Mouse (Mus musculus) embryo, embryonic 9.5 days (tissue): ENCODE measurements around the gene Eml1.

ENCODE experiments used
- DNase-seq: peaks from one replicate; pipeline ENCODE4 v3.0.0-alpha.2; 2017; ENCODE audit errors: extremely low spot score

Gene Eml1

GRCm38 (mm10) chr12:108373611-108374010 is 2.9 kb downstream of the Eml1 start:
- no peak for DNase-seq

GRCm38 (mm10) chr12:108374689-108375088 is 3.9 kb downstream of the Eml1 start:
- no peak for DNase-seq

GRCm38 (mm10) chr12:108378379-108379133 is 7.8 kb downstream of the Eml1 start:
- DNase-seq, result no peak

- no peak for DNase-seq
Measured at GRCm38 (mm10) chr12:108386476-108387232, 15.9 kb downstream of the Eml1 start.

- DNase-seq, result no peak
Measured at GRCm38 (mm10) chr12:108389718-108390117, 19.0 kb downstream of the Eml1 start.

GRCm38 (mm10) chr12:108392254-108393044 is 21.7 kb downstream of the Eml1 start:
- no peak for DNase-seq

GRCm38 (mm10) chr12:108393082-108393481 is 22.3 kb downstream of the Eml1 start:
- DNase-seq, result no peak

GRCm38 (mm10) chr12:108393637-108394036 is 22.9 kb downstream of the Eml1 start:
- no peak for DNase-seq

GRCm38 (mm10) chr12:108394534-108395284 is 24.0 kb downstream of the Eml1 start:
- no peak for DNase-seq

- no peak for DNase-seq
Measured at GRCm38 (mm10) chr12:108395285-108395660, 24.5 kb downstream of the Eml1 start.

GRCm38 (mm10) chr12:108396081-108396947 is 25.6 kb downstream of the Eml1 start:
- DNase-seq, result peak; percentile 63

- DNase-seq, result no peak
Measured at GRCm38 (mm10) chr12:108398681-108399080, 27.9 kb downstream of the Eml1 start.

GRCm38 (mm10) chr12:108399191-108399590 is 28.4 kb downstream of the Eml1 start:
- no peak for DNase-seq

- no peak for DNase-seq
Measured at GRCm38 (mm10) chr12:108400951-108401350, 30.2 kb downstream of the Eml1 start.

GRCm38 (mm10) chr12:108403957-108404356 is 33.2 kb downstream of the Eml1 start:
- no peak for DNase-seq

- no peak for DNase-seq
Measured at GRCm38 (mm10) chr12:108409100-108409499, 38.3 kb downstream of the Eml1 start.

GRCm38 (mm10) chr12:108410416-108411208 is 39.9 kb downstream of the Eml1 start:
- no peak for DNase-seq

- no peak for DNase-seq
Measured at GRCm38 (mm10) chr12:108414932-108415331, 44.2 kb downstream of the Eml1 start.

- no peak for DNase-seq
Measured at GRCm38 (mm10) chr12:108419570-108419969, 48.8 kb downstream of the Eml1 start.

GRCm38 (mm10) chr12:108421477-108421876 is 50.7 kb downstream of the Eml1 start:
- no peak for DNase-seq
